Mouse (Mus musculus) splenic B cell, adult 2 months (primary cell): ENCODE results near the gene Twnk.
"Not testable (repeated sequence)": the region's sequence is repeated elsewhere in the genome, so short reads cannot be mapped to it uniquely, and the experiment has no call there.

Experiments
- DNase-seq: peaks from one replicate; pipeline ENCODE4 v3.0.0-alpha.2; 2011; ENCODE audit warnings: low read depth, low spot score
- H3K27me3 ChIP-seq: 2 replicates; pipeline ENCODE4 v1.6.1; 2012; ENCODE audit warnings: mild to moderate bottlenecking, low read length, moderate library complexity, mixed read lengths; ENCODE audit not compliant: control insufficient read depth, poor library complexity, insufficient read depth, severe bottlenecking
- H3K36me3 ChIP-seq: 2 replicates; pipeline ENCODE4 v1.6.1; 2012; ENCODE audit warnings: mild to moderate bottlenecking, low read length, moderate library complexity, mixed read lengths; ENCODE audit not compliant: control insufficient read depth, poor library complexity, insufficient read depth, severe bottlenecking

Twnk gene

DNA sequence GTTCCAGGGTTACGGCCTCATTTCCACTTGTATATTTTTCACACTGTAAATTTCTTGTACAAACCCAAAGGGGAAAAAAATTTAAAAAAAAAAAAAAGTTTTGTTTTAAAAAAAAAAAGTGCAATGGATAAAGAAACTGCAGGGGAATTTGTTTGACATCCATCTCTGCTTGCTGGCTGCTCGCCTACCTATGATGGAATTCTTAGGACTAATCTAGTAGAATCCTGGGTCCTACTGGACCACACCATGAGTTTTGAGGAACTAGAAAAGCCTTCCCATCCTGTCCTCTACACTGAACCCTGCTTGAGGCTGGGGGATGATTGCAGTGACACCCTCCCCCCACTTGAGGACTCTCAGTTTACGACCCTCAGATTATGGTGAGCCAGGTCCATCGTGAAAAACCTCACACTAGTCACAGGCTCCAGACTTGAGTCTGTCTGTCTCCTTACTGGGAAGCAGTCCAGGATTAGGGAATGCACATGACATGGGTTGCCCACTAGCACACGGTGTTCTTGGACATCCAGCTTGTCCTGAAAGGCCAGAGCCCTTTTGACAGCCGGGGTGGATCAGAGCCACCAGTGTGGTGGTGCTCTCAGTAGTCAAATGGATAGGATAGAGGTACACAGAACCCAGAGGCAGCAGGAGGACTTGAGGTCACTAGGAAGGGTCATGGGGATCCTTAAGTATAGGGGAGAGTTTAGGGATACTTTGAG lies 21.7 kb downstream of the Twnk start:
- Histone ChIP-seq H3K27me3 (no peaks in the 10 kb centered on the region), H3K36me3 (no peaks in the 10 kb centered on the region)
- DNase-seq = no peak

DNA sequence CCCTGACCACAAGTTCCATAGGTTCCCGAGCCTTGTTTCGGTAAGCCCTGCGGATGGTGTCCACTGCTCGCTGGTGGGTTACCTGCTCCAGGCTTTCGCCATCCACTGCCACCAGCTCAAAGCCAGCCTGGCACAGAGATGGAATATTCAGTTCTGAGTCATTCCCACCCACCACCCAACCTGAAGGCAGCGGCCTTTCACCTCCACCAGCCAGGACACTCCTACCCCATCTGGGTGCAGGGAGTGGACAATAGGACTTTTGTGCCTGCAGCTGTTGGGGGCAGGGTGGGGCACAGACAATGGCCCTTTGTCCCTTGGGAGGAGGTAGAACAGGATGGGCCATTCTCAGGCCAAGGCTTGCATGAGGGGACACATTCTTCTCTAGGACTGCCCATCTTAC lies 22.4 kb downstream of the Twnk start:
- no peaks in the 10 kb centered on the region for H3K36me3 ChIP-seq
- no peaks in the 10 kb centered on the region for H3K27me3 ChIP-seq
- no peak for DNase-seq

- DNase-seq = no peak
- H3K36me3 ChIP-seq = no peaks in the 10 kb centered on the region
- no peaks in the 10 kb centered on the region for H3K27me3 ChIP-seq
Measured at GRCm38 (mm10) chr19:45028746-45029145, 23.3 kb downstream of the Twnk start.

DNA sequence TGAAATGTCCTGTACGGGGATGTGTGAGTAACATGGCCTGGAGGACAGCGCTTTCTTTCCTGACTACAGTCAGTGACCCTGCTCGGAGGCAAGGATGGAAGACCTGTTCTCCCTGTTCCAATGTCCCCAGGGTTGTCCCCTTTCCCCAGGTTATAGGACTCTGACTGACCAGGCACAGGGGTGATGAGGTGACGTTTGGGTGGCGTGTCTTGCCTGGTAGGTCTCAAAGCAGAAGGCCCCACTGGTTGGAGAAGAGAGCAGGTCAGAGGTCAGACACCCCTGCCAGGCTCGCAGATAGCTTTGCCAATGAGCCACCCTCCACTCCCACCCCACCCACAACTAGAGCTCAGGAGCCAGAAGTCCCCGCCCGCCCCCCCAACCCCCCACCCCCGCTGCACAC lies 24.1 kb downstream of the Twnk start:
- no peaks in the 10 kb centered on the region for H3K27me3 ChIP-seq
- no peak for DNase-seq
- no peaks in the 10 kb centered on the region for H3K36me3 ChIP-seq

GRCm38 (mm10) chr19:45030111-45030510 lies 24.6 kb downstream of the Twnk start:
- Histone ChIP-seq H3K36me3 (no peaks in the 10 kb centered on the region), H3K27me3 (no peaks in the 10 kb centered on the region)
- DNase-seq = peak; percentile 81

DNA sequence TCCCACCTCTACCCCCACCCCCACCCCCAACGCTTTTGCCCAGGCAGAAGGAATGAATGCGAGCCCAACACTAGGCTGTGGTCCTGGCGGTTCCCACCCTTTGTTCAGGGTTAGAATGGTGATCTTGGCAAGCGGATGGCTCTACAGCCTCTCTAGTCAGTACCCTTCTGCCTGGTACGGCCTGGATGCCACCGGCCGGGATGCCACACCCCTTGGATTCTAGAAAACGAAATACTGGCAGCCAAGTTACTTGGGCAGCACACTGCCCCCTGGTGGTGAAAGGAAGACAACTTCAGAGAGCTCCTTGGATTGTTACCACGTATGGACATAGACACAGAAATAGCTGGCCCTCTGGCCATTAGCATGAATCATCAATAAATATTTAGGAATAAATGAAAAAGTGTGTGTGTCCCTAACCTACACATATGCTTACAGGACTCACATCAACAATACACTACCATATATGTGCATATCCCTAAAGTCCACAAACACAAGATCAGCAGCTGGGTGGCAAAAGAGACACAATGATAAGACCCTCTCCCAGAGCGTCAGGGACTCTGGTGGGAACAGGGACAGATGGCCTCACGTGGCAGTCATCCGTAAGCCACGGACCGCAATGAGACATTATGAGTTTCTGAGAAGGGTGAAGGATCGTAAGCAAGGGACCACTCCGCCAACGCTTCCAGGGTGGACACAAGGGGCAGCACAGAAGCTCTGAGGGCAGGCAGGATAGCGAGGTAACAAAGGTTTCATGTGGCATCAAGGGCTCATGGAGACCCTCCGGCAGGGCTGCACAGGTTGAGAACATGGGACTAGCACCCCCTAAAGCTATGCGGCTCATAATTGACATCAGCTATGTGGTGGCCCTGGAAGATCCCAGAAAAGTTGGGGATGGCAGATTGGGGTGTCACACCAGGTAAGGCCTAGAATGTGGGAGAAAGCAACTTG lies 25.6 kb downstream of the Twnk start:
- DNase-seq = peak; percentile 86
- H3K27me3 ChIP-seq = no peaks in the 10 kb centered on the region
- H3K36me3 ChIP-seq = no peaks in the 10 kb centered on the region

GRCm38 (mm10) chr19:45031780-45032179 lies 26.3 kb downstream of the Twnk start:
- DNase-seq = peak; percentile 78
- Histone ChIP-seq H3K36me3 (no peaks in the 10 kb centered on the region), H3K27me3 (no peaks in the 10 kb centered on the region)

DNA sequence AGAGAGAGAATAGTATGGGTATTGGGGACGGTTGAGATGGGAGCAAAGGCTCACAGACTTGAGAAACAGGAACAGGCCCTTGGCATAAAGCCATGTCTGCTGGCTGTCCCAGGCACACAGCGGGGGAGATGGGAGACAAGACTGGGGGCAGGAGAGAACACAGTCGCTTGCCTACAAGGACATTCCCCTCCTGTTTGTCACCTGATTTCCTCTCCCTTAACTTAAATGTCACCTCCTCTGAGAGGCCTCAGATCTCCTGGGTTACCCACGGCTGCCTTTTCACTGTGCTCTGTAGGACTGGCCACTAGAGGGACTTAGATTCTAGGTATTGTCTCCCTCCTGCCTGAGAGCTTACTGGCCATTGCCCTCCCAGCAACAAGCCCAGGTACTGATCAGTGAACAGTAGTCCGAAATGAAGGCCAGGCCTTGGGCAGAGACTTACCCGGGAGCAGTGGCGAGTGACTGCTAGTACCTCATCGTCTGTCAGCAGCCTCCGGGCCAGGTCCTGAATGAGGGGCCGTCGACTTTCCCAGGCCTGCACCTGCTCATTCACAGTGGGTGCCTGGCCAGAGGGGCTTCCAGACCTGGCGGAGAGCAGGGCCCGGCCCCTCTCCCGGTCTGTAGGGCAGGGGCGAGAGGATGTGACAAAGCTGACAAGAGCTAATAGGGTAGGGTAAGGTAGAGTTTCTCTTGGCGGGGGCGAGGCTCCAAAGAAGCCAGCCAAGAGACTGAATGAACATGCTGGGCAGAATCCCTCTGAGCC lies 27.3 kb downstream of the Twnk start:
- peak; percentile 33 for DNase-seq
- Histone ChIP-seq H3K36me3 (no peaks in the 10 kb centered on the region), H3K27me3 (no peaks in the 10 kb centered on the region)

DNA sequence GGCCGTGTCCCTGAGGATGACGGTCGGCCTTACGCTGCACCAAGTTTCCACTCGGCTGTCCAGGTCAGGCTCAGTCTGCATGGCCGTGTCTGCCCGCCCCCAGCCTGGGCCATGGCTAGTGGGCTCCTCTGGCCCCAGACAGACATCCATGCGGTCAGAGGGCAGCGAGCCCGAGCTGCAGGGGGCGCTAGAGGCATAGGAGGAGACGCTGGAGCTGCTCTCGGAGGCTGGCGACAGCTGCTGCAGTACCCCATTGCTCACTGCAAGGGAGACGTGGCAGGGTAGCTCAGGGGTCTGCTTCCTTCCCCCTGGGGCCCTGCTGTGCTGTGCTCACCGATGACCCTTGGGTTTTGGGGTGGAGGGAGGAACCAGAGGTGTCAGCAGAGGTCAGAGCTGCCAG lies 31.4 kb downstream of the Twnk start:
- DNase-seq = peak; percentile 66
- Histone ChIP-seq H3K27me3 (no peaks in the 10 kb centered on the region), H3K36me3 (no peaks in the 10 kb centered on the region)

DNA sequence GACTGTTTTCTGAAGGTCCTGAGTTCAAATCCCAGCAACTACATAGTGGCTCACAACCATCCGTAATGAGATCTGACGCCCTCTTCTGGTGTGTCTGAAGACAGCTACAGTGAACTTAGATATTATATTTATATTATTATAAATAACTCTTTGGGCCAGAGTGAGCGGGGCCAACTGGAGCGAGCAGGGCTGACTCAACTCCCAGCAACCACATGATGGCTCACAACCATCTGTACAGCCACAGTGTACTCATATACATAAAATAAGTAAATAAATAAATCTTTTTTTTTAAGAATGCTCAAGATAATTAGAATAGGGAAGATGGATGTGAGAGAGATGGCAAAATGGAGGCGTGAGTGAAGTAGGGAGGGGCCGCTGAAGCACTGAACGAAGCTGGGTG lies 32.7 kb downstream of the Twnk start:
- not testable (repeated sequence) for H3K36me3 ChIP-seq, H3K27me3 ChIP-seq, DNase-seq

GRCm38 (mm10) chr19:45040214-45040613 lies 34.8 kb downstream of the Twnk start:
- DNase-seq = no peak
- Histone ChIP-seq H3K36me3 (no peaks in the 10 kb centered on the region), H3K27me3 (no peaks in the 10 kb centered on the region)

DNA sequence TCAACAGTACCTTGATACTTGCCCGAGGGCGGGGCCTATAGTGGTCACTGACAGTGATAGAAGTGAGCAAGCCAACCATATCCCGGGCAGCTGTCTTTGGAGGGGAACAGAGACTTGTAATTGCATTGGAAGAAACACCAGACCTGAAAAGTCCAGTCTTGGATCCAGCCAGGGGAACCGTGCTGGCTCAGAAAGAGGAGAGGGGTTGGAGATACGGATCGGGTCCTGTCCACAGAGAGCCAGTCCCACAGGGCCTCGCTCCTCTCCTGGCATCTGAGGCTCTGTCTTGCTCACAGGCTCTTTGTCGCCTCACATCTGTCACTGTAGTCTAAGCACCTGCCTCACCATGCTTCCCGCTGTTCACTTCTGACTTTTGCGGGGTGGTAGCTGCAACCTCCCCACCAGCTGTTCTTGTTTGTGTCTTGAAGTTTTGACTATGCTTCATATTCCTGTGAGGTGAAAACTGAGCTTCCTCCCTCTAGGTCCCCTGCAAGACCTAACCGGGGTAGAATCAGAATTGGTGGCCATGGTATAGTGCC lies 39.0 kb downstream of the Twnk start:
- H3K36me3 ChIP-seq = no peaks in the 10 kb centered on the region; the same call in 1 of the 2 replicates
- no peaks in the 10 kb centered on the region for H3K27me3 ChIP-seq
- DNase-seq = no peak

- Histone ChIP-seq H3K36me3 (no peaks in the 10 kb centered on the region; the same call in 1 of the 2 replicates), H3K27me3 (no peaks in the 10 kb centered on the region)
- DNase-seq = no peak
Measured at GRCm38 (mm10) chr19:45045236-45045635, 39.8 kb downstream of the Twnk start.

DNA sequence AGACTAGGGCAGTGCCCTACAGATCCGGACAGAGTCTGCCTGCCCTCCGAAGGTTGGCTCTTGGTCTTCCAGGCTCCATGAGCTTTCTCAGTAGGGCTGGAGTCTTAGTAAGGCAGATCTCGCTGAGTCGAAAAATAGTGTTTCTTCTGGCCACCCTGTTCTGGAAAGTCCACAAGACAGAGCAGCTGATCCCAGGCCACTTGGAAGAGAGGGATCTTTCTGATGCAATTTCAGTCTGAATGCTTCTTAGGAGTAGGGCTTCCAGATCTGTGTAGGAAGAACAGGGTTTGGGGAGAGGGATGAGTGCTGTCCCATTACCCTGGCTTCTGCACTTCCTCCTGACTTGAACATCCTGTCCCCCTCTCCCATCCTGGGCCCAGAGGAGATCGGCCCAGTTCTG lies 40.2 kb downstream of the Twnk start, which contains the start of gene Pdzd7:
Pdzd7 (minus strand) TSS at position 67 of the 400 bp plus-strand sequence.
- Histone ChIP-seq H3K27me3 (no peaks in the 10 kb centered on the region), H3K36me3 (peaks cover 2% of the 10 kb centered on the region)
- DNase-seq = no peak
